Mouse (Mus musculus): ENCODE results near the gene Rad1.

Rad1 gene

DNA sequence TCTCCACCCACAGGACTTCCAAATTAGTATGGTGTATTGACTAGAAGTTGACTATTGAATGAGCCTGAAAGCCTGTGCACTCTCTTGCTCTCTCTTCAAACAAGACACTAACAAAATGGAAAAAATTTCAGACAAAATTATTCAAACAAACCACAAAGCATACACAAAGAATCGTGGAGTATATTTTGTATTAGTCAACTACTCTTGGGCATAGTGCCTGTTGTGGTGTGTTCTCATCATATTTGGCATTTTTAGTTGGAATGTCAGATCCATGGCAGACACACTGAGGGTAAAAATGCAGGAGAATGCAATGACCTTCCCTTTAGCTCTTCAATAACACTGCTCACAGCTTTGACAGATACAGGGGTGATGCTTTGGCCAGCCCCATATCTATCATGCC lies 40.1 kb downstream of the Rad1 start:
- no peak for DNase-seq

DNA sequence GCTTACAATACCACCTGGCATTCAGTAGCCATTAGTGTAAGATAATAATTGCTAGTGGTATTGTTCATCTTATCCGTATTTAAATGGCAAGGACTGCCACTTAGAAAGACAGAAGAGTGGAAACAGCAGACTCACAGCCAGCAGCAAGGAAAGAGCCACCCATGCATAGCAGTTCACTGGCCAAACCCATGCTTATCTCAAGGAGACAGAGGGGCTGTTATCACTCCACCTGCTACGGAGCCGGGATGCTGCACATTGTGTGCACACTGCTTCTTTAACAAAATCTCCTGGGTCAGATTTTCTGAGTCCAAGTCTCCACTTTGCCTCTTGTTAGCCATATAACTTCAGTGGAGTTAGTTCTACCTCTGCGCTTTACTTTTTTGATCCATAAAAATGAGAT lies 45.5 kb downstream of the Rad1 start:
- peak; percentile 69 for DNase-seq

GRCm38 (mm10) chr15:10533361-10533760 lies 47.5 kb downstream of the Rad1 start:
- DNase-seq: peak; percentile 77

DNA sequence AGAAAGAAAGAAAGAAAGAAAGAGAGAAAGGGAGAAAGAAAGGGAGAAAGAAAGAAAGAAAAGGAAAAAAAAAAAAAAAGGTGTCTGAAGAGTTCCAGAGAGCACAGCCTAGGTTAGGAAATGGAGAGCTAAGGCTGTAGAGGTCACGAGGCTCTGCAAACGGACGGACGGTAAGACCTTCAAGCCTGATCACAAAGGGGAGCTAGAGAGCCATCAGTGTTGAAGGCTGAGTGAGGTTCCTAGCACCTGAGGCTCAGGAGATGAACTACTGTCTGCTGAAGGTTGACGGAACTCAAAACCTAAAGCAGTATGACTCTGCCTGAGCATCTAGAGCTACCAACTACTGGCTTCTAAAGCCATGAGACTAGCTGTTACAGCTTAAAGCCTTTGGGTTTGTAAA lies 48.8 kb downstream of the Rad1 start:
- peak; percentile 43 for DNase-seq

- DNase-seq: peak; percentile 31
Measured at GRCm38 (mm10) chr15:10535969-10536368, 50.2 kb downstream of the Rad1 start.

- peak; percentile 52 for DNase-seq
Measured at GRCm38 (mm10) chr15:10540271-10541088, 54.7 kb downstream of the Rad1 start.

Data from heart, adult 11 months (tissue).